Mouse (Mus musculus) olfactory bulb, adult 2 months (tissue): ENCODE measurements around the gene Fam171a2.

ENCODE experiments used
- CTCF ChIP-seq: fragments of 200-500 bp; IDR thresholded peaks from 2 replicates; pipeline ENCODE4 v1.5.1; 2012; ENCODE audit warnings: low read depth, mild to moderate bottlenecking, low read length, moderate library complexity; ENCODE audit not compliant: insufficient read depth
- POLR2A ChIP-seq: fragments of 200-500 bp; IDR thresholded peaks from 2 replicates; pipeline ENCODE4 v1.6.1; 2012; ENCODE audit warnings: mild to moderate bottlenecking, low read depth, low read length, moderate library complexity; ENCODE audit not compliant: insufficient read depth

- TF ChIP-seq CTCF (no peak), POLR2A (no peak)
These were observed 49.2 kb upstream of the Fam171a2 start for GRCm38 (mm10) chr11:102496732-102497131.
